Mouse (Mus musculus) adrenal gland, postnatal 14 days (tissue): ENCODE results near the gene Fbxo11. TPM values are rescaled to one million over a fixed set of nuclear protein-coding genes. Genes with fewer than 3 reads are reported as not detected.
"Not testable (repeated sequence)": the region's sequence is repeated elsewhere in the genome, so short reads cannot be mapped to it uniquely, and the experiment has no call there.

ENCODE experiments used
- DNase-seq: peaks from one replicate; pipeline ENCODE4 v3.0.0; 2021; ENCODE audit warnings: mixed read lengths
- total RNA-seq: library from RNA; stranded (reverse); gene quantifications from 2 replicates; pipeline ENCODE4 v1.2.3, GENCODE M21; 2021

Gene Fbxo11
- total RNA-seq, 1 experiment from 2014 or later, result 58.5 TPM

- DNase-seq, result no peak
Measured at GRCm38 (mm10) chr17:88067202-88067901, 2.3 kb upstream of the Fbxo11 start.

GRCm38 (mm10) chr17:88066799-88067198, 1.7 kb upstream of the Fbxo11 start:
- no peak for DNase-seq

DNA sequence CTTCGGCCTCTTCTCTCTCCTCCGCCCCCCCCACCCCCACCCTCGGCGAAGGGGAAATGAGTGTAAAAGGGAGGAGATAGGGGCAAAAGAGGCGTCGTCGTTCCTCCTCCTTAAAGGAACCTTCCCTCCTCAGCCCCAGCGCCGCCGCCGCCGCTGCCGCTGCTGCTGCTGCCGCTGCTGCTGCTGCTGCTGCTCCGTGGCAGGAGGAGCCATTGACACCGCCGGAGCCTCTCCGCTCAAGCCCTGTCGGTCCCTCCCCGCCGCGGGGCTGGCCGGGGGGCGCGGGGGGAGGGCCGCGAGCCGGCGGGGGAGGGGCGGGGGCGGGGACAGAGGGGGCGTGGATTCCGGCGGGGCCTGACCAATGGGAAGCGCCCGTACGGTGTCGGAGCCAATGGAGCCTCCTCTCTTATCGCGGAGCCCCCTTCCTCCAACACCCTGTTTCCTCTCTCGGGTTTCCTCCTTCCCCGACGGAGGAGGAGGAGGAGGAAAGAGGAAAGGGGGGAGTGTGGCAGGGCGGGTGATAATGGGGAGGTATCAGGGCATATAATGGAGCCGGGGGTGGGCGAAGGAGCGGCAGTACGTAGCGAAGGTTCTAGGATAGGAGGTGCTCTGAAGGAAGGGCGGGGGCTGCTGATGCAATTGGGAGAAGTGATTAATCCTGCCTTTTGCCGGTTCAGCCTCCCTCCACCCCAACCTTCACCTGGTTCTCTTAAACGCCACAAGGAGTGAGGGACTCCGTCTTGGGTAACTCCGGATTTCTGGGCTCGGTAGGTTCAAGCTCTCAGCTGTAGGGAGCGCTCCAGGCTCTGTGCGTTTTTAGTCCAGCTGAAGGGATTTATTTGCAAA, 933 bp upstream of the Fbxo11 start:
- peak; percentile 95 for DNase-seq

DNA sequence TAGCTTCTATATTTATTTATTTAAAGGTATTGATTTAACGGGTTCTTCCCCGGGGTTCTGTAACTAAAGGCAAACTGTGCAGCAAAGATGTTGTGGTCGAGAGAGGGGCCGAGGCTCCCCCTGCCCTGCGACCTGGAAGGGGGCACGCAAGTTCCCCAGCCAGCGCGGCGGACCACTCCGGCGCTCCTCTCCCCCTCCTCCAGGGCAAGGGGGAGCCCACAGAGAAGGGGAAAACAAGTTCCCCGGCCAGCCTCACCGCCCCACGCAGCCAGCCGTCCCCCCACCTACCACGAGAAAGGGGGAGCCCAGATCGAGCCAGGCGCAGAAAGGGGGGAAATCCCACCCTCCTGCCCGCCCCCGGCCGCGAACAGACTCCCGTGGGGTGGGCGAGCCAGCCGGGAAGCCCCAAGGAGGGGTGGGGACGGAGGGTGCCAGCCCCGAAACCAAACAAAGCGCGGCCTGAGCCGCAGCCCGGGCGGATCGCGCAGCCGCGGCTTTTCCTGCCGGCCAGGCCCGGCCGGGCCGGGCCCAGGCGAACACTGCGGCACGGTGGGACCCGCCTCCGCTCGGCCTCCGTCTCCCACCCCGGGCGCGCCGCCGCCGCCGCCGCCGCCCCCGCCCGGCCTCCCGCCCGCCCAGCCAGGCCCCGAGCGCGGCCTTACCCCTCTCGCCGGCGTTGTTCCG, 602 bp downstream of the Fbxo11 start:
- DNase-seq, result peak; percentile 84

- peak; percentile 80 for DNase-seq
Measured at GRCm38 (mm10) chr17:88063980-88064346, 1.1 kb downstream of the Fbxo11 start.

- no peak for DNase-seq
Measured at GRCm38 (mm10) chr17:88062860-88063580, 2.1 kb downstream of the Fbxo11 start.

GRCm38 (mm10) chr17:88061942-88062341, 3.1 kb downstream of the Fbxo11 start:
- DNase-seq, result no peak

- DNase-seq, result no peak
Measured at GRCm38 (mm10) chr17:88058280-88058679, 6.8 kb downstream of the Fbxo11 start.

- no peak for DNase-seq
Measured at GRCm38 (mm10) chr17:88057846-88058245, 7.2 kb downstream of the Fbxo11 start.

DNA sequence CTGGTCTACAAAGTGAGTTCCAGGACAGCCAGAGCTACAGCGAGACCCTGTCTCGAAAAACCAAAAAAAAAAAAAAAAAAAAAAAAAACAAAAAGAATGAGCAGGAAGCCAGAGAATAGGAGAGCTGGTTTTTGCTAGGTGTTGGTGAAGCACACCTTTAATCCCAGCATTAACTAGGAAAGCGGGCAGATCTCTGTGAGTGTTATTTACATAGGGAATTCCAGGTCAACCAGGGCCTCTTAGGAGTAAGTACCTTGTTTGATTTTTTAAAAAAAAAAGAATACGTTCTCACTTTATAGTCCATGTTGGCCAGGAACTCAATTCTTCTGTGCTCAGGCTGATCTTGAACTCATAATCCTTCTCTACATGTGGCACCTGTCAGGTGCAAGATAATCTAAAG, 13.4 kb downstream of the Fbxo11 start:
- no peak for DNase-seq

- no peak for DNase-seq
Measured at GRCm38 (mm10) chr17:88050892-88051291, 14.2 kb downstream of the Fbxo11 start.

DNA sequence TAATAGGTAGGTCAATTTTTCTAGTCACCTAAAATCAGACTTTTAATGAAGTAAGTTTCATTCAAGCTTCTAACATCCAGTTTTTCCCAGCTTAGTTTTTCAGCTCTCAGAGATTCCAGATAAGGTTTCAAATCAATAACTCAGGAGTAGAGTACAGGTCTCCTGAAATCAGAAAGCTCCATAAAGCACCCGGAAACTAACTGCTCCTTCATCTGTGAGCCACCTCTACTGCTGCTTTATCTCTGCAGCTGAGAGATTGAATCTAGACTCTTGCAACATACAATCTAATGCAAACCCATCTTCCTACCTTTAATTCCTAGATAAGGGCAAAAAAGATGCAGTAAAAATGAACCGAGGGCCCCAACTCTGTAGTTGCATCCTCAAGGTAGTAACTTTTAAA, 14.8 kb downstream of the Fbxo11 start:
- DNase-seq, result no peak

- peak; percentile 32 for DNase-seq
Measured at GRCm38 (mm10) chr17:88042099-88043086, 22.7 kb downstream of the Fbxo11 start.

DNA sequence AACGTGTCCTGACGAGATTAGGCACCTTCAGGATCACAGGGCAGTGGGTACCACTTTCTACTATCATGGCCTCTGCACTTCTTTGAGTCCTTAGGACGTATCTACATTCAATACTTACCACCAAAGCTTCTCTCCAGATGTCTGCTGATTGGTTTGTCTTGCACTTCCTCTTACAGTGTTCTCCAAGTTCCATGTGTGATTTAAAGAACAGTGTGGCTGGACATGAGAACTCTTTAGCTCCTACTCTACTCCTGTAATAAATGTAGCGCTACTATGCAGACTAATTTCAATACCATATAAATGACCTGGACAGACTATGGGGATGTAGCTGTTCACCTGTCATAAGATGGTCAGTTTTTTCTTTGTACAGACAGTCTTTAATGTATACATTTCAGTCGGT, 24.3 kb downstream of the Fbxo11 start:
- no peak for DNase-seq

DNA sequence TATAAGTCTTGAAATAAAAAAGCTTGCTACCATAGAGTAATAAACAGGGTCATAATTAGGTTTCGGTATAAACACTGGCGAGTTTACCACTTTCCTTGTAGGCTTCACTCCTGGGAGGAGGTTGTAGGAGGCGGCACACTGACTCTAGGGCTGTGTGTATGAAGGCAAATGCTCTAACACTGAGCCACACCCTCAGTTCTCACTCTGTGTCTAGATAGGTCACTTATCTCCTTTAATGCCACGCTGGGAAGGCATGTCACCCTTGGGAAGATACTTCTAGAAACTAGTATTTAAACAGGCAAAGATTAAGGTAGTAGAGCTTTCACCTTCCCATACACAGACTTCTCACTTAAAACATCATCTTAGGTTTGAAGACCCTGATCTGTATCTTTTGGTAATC, 30.7 kb downstream of the Fbxo11 start:
- DNase-seq, result no peak

GRCm38 (mm10) chr17:88031755-88032154, 33.3 kb downstream of the Fbxo11 start:
- no peak for DNase-seq

GRCm38 (mm10) chr17:88029194-88029970, 35.7 kb downstream of the Fbxo11 start:
- no peak for DNase-seq

GRCm38 (mm10) chr17:88025227-88025626, 39.9 kb downstream of the Fbxo11 start:
- DNase-seq, result peak; percentile 68

- DNase-seq, result no peak
Measured at GRCm38 (mm10) chr17:88023924-88024323, 41.2 kb downstream of the Fbxo11 start.

DNA sequence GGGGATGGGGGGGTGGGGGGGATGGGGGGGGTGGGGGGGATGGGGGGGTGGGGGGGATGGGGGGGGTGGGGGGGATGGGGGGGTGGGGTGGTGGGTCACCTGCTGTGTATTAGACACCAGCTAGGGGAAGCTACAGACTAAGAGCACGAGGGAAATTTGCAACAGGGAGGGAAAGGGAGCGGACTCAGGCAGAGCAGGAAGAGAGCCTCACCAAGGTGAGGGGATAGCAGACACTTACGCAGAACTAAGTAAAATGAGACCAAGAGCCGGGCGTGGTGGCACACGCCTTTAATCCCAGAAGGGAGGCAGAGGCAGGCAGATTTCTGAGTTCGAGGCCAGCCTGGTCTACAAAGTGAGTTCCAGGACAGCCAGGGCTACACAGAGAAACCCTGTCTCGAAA, 49.1 kb downstream of the Fbxo11 start:
- DNase-seq, result not testable (repeated sequence)
